Mouse (Mus musculus) neutrophil, adult 59 days (primary cell): Measurements from ENCODE around the gene Prr36. TPM values are rescaled to one million over a fixed set of nuclear protein-coding genes. Genes with fewer than 3 reads are reported as not detected.

Source experiments
- total RNA-seq, 2 experiments: library from RNA; stranded (reverse); gene quantifications; 1 replicate in 1 of 2; 2 replicates in 1 of 2; pipeline ENCODE4 v1.2.4; 2023

The Prr36 gene
- under 1 TPM; 0.40 to 0.47 TPM for total RNA-seq

DNA sequence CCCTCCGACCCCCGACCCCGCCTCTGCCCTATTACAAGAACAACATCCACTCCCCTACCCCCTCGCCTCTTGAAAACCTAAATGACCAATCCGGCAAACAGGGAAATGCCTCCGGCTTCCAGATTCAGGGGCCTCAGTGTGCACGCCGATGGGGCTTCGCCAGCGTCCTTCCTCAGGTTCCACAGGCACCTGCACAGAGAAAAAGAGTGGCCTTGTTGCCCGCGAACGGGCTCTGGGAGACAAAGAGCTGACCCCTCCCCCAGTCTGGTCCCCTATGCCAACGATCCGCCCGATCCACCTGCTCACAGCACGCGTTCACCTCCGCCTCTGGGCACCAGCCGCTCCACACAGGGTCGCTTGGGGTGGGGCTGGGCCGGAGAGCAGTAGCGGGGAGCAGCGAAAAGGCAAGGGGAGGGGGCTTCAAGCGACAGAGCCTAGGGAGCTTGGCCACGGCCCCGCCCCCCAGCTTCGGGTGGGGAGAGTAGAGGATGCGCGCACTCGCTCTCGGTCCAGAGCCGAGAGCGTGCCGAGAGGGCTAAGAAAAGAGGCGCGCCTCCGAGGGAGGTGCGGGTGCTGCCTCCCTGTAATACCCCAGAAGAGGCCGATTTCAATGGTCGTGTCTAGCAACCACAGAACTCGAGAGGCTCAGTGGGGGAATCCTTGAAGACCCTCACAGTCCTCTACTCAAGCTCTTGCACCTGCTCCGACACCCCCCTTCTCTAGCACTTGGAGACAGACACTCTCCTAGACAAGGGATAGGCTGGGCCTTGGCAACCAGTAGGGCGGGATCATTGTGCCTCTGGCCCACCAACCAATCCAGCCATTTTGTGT is at the start of gene Prr36:
Gene Prr36, minus strand, starts transcription at position 669 of the 831 bp plus-strand sequence.

GRCm38 (mm10) chr8:4259125-4259804 is 42.0 kb upstream of the Prr36 start, which contains the start of gene Ctxn1:
Ctxn1 (minus strand) TSS chr8:4259274.

DNA sequence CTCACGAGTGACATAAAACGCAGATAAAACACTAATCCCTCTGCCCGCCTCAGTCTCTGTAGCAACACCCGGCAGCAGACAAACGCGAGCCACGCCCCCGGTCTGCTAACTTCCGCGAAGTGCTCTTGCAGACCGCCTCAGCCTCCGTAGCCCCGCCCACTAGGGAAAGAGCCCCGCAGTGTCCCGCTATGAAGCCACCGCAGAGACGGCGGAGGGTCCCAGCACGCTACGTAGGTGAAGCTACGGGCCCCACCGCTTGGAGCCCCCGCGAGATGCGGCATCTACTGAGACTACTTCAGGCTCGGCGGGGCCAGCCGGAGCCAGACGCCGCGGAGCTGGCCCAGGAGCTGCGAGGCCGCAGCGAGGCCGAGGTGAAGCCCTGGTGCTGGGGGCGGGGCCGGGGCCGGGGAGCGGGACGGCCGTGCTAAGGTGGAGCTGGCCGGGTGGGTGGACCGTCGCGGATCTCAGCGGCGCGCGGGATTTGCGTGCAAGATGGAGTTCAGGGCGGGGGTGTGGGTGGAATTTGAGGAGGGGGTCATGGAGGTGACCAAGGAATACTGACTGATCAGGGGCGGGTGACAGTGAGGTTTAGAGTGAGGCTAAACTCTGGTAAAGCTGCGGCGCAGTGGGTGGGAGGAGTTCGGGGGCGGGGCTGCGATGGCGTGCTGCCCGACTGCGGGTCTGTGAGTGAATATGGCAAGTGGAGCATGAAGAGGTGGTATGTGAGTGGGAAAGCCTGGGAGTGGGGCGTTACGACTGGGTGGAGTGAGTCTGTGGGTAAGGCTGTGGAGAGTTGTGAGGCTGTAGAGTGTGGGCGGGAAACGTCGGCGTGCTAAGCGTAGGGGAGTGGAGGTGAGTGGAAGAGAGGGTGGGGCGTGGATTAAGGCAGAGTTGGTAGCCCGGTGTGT is 35.9 kb upstream of the Prr36 start, which contains the start of gene Snapc2:
Gene Snapc2, plus strand, starts transcription at position 147 of the 908 bp plus-strand sequence.

DNA sequence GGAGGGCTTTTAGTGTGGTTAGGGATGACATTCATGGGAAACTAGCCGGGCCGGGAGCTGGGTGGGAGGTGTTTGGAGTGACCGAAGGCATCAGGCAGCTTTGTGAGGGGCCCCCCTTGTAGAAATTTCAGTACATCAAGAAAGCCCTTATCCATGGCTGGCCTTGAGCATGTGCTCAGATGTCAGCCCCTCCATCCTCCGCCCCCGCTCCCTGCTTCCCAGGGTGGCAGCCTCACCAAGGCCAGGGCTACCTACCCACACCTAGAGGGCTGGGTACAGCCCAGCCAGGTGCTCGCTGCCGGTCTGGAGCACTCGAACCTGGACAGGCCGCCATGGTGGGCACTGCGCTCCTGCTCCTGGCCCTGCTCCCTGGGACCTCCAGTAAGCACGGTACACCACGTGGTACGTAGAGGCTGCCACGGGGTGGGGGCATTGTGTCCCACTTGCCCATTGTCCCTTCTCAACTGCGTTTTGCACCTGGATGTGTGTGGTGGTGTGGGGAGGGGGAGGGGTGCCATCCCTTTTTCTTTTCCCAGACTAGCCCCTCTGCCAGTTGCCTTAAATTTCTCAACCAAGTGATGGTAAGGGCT is 30.8 kb upstream of the Prr36 start, which contains the start of gene Tgfbr3l:
Gene Tgfbr3l, plus strand, starts transcription at position 264 of the 590 bp plus-strand sequence.

DNA sequence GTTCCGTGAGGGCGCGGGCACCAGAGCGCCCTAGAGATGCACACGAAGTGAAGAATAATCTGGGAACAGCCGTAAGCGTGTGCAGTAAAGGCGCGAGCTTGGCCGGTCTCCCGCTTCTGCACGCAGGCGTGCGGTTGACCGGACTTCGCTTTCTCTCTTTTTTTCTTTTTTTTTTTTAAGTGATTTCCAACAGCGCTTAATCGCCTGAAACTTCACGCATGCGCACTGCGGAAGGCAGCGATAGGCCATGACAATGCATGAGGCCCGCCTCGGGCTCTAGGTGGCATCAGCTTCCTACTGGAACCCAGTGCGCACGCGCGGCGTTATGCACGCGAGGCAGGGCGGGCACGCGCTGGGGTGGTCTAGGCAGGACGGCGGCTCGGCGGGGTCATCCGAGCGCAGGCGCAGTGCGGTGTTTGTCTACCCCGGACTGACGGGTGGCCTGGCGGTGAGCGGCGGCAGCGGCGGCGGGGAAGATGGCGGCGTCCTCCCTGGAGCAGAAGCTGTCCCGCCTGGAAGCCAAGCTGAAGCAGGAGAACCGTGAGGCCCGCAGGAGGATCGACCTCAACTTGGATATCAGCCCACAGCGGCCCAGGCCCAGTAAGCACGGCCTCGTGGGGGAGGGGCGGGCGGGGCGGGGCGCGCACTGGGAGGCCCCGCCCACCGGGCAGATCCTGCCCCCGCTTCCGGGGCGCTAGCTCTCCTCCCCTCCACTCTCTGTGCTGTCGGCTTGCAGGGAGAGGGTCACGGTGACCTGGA is 21.4 kb upstream of the Prr36 start, which contains the start of the genes Map2k7 and Gm49320:
Gene Map2k7, plus strand, starts transcription at position 307 of the 759 bp plus-strand sequence.
Gene Gm49320, plus strand, starts transcription at position 432 of the 759 bp plus-strand sequence.

GRCm38 (mm10) chr8:4226739-4227347 is 9.6 kb upstream of the Prr36 start, which contains the start of gene Lrrc8e:
Lrrc8e (plus strand) TSS chr8:4226827.

DNA sequence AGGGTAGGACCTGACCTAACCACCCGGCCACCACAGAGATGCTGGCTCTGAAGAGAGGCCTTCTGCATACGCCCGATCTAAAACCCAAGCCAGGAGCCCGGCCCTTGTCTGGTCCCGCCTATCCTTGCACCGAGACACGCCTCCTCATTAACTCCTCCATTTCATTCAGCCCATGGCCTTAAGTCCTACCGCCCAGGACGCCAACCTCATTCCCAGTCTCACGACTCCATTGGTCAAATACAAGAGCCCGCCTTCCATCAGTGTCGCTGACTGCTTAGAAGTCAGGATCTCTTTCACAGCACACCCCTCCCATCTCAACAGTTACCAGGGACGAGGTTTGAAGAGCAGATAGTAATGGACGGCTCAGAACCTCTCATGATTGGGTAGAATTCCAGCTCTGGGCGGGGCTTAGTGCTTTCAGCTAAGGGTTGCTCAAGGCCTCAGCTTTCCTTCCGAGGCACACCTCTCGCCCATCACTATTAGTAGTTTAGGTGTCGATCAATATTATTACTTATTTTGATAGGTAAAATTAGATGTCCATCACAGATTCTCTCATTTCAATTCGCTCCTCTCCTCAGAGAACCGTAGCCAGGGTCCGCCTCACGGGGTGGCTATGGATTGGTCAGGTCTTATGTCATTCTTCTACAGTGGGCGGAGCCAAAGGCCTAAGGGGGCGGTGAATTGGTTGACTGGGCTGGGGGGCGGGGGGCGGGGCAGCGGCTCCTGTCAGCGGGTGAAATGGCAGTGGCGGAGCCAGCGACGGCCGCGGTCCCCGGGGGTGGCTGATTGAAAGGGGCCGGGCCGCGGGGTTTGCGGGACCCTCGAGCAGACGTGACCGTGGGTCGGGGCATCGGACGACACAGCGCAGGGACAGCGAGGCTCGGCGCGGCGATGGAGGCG is 51.2 kb downstream of the Prr36 start, which contains the start of gene Evi5l:
Gene Evi5l, plus strand, starts transcription at position 716 of the 900 bp plus-strand sequence.

Other genes with a start within 250 kb of the Prr36 start
- not detected for gene Cd209f, start 111.6 kb downstream of the Prr36 start, total RNA-seq
- not detected for gene Cd209g, start 83.4 kb downstream of the Prr36 start, total RNA-seq
- gene Evi5l, start 50.9 kb downstream of the Prr36 start, total RNA-seq, result 10 to 100 TPM; 11.0 to 13.2 TPM
- gene Lrrc8e, start 9.4 kb upstream of the Prr36 start, total RNA-seq, result not detected
- 10 to 100 TPM; 44.6 to 59.4 TPM for gene Map2k7, start 21.3 kb upstream of the Prr36 start, total RNA-seq
- 1 to 10 TPM in 1 of 2 experiments, under 1 TPM in 1; 0.64 to 1.0 TPM for gene Gm49320, start 21.4 kb upstream of the Prr36 start, total RNA-seq
- gene Tgfbr3l, start 30.8 kb upstream of the Prr36 start, total RNA-seq, result 1 to 10 TPM; 5.1 to 6.2 TPM
- 10 to 100 TPM; 13.9 to 14.1 TPM for gene Snapc2, start 35.6 kb upstream of the Prr36 start, total RNA-seq
- under 1 TPM in 1 of 2 experiments, not detected in 1; 0.42 TPM for gene Ctxn1, start 41.8 kb upstream of the Prr36 start, total RNA-seq
- gene Timm44, start 58.5 kb upstream of the Prr36 start, total RNA-seq, result 10 to 100 TPM; 24.4 to 34.6 TPM
- 10 to 100 TPM in 1 of 2 experiments, 1 to 10 TPM in 1; 9.7 to 13.6 TPM for gene Ccl25, start 107.8 kb upstream of the Prr36 start, total RNA-seq
- 10 to 100 TPM; 63.5 to 73.2 TPM for gene Elavl1, start 108.0 kb upstream of the Prr36 start, total RNA-seq